In the genomic region with DNA sequence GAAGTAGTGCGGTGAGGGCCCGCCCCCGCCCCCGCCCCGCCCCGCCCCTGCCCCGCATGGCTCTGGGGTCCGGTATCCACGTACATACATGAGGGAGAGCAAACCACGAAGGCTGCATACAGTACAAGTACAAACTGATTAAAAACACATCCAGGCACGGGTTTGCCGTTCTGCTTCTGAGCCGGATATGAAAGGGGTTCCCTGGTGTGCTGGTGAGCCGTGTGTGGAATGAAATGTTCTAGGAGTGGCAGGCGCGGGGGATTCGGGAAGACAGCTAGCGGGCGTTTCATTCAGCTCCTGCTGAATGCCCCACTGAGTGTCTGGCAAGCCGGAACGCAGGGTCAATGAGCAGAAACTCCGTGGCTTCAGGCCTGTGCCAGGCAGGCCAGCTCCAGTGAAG, we compare ENCODE assay signal across 8 mouse cellular contexts. TPM values are rescaled to one million over a fixed set of nuclear protein-coding genes. Genes with fewer than 3 reads are reported as not detected.
DNase-seq lines count a peak whose midpoint lies in the region; ATAC-seq and TF ChIP-seq lines count a peak whose summit lies in the region.

No protein-coding gene starts in this region.

- no peak for DNase-seq in heart, embryonic 10.5 days (ENCODE audit: low spot score)
- no peak for DNase-seq in heart, adult 9 months (ENCODE audit: low spot score in 2 of 2)
- no peak for DNase-seq in CH12.LX (ENCODE audit: extremely low read depth)
- peak; percentile 52 for DNase-seq in limb, embryonic 10.5 days (ENCODE audit: low spot score)
- DNase-seq in right cerebral cortex, postnatal 4 days: peak; percentile 42
- DNase-seq in gastrocnemius, adult 18-20 months (ENCODE audit: low spot score): no peak
- DNase-seq in gastrocnemius, postnatal 10 days: no peak

- H3K27ac ChIP-seq in heart, embryonic 10.5 days: peak overlapping the region; percentile 1; the same call in 1 of the 2 replicates
- H3K27ac ChIP-seq in CH12.LX (ENCODE audit: insufficient read depth, low read depth): no peak overlapping the region
- H3K27ac ChIP-seq in embryonic facial prominence, embryonic 15.5 days (replicated peaks): peak overlapping the region; percentile 55; the same call in 1 of the 2 replicates
- no peak overlapping the region for H3K27ac ChIP-seq in limb, embryonic 10.5 days

- TF ChIP-seq CTCF in CH12.LX (conservative IDR thresholded peaks at IDR 0.05 in 1 of 2, IDR thresholded peaks at IDR 0.05 in 1 of 2; ENCODE audit: low read depth in 2 of 2, low read length in 2 of 2): no peak

- WGBS in heart, embryonic 10.5 days: 3% methylated on average over 22 of the region's 22 CpGs
- WGBS in embryonic facial prominence, embryonic 15.5 days: 3% methylated on average over 22 of the region's 22 CpGs
- WGBS in limb, embryonic 10.5 days: 4% methylated on average over 22 of the region's 22 CpGs

- H3K4me1 ChIP-seq in heart, embryonic 10.5 days: peaks cover 18% of the 10 kb centered on the region
- H3K4me1 ChIP-seq in CH12.LX (ENCODE audit: control insufficient read depth in 1 of 2, insufficient read depth in 2 of 2): peaks cover 0 to 4% of the 10 kb centered on the region in 2 experiments; a peak in 1 of 4 replicates
- H3K4me1 ChIP-seq in embryonic facial prominence, embryonic 15.5 days: peaks cover 16% of the 10 kb centered on the region
- H3K4me1 ChIP-seq in limb, embryonic 10.5 days: peaks cover 22% of the 10 kb centered on the region

- H3K9ac ChIP-seq in CH12.LX (ENCODE audit: insufficient read depth, low read depth): no peak overlapping the region
- H3K9ac ChIP-seq in embryonic facial prominence, embryonic 15.5 days: no peak overlapping the region

- TF ChIP-seq POLR2A in CH12.LX (IDR thresholded peaks at IDR 0.05; ENCODE audit: low read depth, low read length): no peak

- no peak for TF ChIP-seq RAD21 in CH12.LX (IDR thresholded peaks at IDR 0.05; ENCODE audit: low read depth, low read length)

- no peak for TF ChIP-seq EP300 in CH12.LX (IDR thresholded peaks at IDR 0.05; ENCODE audit: low read length)

- no peaks in the 10 kb centered on the region for H3K79me2 ChIP-seq in CH12.LX (replicated peaks; ENCODE audit: control insufficient read depth, extremely low read depth, insufficient read depth, poor library complexity, severe bottlenecking)

- in situ Hi-C loops in CH12.LX (cut with MboI; ENCODE audit: low pct_ligation_motif_present, low pct_unique_long_range_greater_than_20kb, low sequenced_read_pairs): loop anchor here (10.0 kb wide), 1 partner anchor 168 kb away; a partner anchor contains a TSS

- no peaks in the 10 kb centered on the region for H3K9me3 ChIP-seq in heart, embryonic 10.5 days
- no peaks in the 10 kb centered on the region for H3K9me3 ChIP-seq in CH12.LX (replicated peaks; ENCODE audit: low read length)
- H3K9me3 ChIP-seq in embryonic facial prominence, embryonic 15.5 days (replicated peaks): 0 out of 2 replicates have a peak, but pooled peaks cover 5% of the 10 kb centered on the region
- H3K9me3 ChIP-seq in limb, embryonic 10.5 days (replicated peaks): no peaks in the 10 kb centered on the region

- peaks cover 27% of the 10 kb centered on the region for H3K27me3 ChIP-seq in heart, embryonic 10.5 days (ENCODE audit: insufficient read depth, poor library complexity, severe bottlenecking)
- H3K27me3 ChIP-seq in CH12.LX (replicated peaks): peaks cover 35% of the 10 kb centered on the region
- peaks cover 11% of the 10 kb centered on the region; the same call in 1 of the 2 replicates for H3K27me3 ChIP-seq in embryonic facial prominence, embryonic 15.5 days
- H3K27me3 ChIP-seq in limb, embryonic 10.5 days (ENCODE audit: low read depth, poor library complexity, severe bottlenecking): peaks cover 33% of the 10 kb centered on the region

- H3K36me3 ChIP-seq in heart, embryonic 10.5 days: no peaks in the 10 kb centered on the region
- no peaks in the 10 kb centered on the region for H3K36me3 ChIP-seq in CH12.LX (replicated peaks in 1 of 2; ENCODE audit: control insufficient read depth in 1 of 2, insufficient read depth in 1 of 2, low read length in 1 of 2)
- H3K36me3 ChIP-seq in embryonic facial prominence, embryonic 15.5 days: no peaks in the 10 kb centered on the region
- no peaks in the 10 kb centered on the region for H3K36me3 ChIP-seq in limb, embryonic 10.5 days

- dilution Hi-C loops in CH12.LX (cut with MboI; ENCODE audit: extremely low pct_ligation_motif_present, extremely low pct_unique_long_range_greater_than_20kb, low sequenced_read_pairs): no loop called here

- H3K4me3 ChIP-seq in heart, embryonic 10.5 days: peak overlapping the region; percentile 52
- H3K4me3 ChIP-seq in CH12.LX (replicated peaks in 1 of 3; ENCODE audit: low read depth in 2 of 3, low read length in 2 of 3, poor library complexity in 1 of 3): no peak overlapping the region
- peak overlapping the region; percentile 28 for H3K4me3 ChIP-seq in embryonic facial prominence, embryonic 15.5 days (replicated peaks)
- H3K4me3 ChIP-seq in limb, embryonic 10.5 days: peak overlapping the region; percentile 44

- ATAC-seq in embryonic facial prominence, embryonic 15.5 days (ENCODE audit: insufficient number of reproducible peaks, low FRiP score, low TSS enrichment, low read depth): no peak

- peak overlapping the region; percentile 59 for H3K4me2 ChIP-seq in CH12.LX (ENCODE audit: insufficient read depth, low read depth, poor library complexity, severe bottlenecking)
- peak overlapping the region; percentile 54 for H3K4me2 ChIP-seq in embryonic facial prominence, embryonic 15.5 days (replicated peaks)

TF ChIP-seq in CH12.LX, 34 proteins besides CTCF, POLR2A, EP300 and RAD21:
- TF ChIP-seq MEF2A (IDR thresholded peaks at IDR 0.05; ENCODE audit: borderline replicate concordance, low read depth, low read length): no peak
- TF ChIP-seq ETS1 (conservative IDR thresholded peaks at IDR 0.05; ENCODE audit: low read depth, low read length): no peak
- TF ChIP-seq CHD1 (IDR thresholded peaks at IDR 0.05; ENCODE audit: low read depth, low read length): no peak
- no peak for TF ChIP-seq TBP (conservative IDR thresholded peaks at IDR 0.05; ENCODE audit: low read depth, low read length)
- TF ChIP-seq PAX5 (IDR thresholded peaks at IDR 0.05; ENCODE audit: low read length): no peak
- TF ChIP-seq MAFK (IDR thresholded peaks at IDR 0.05; ENCODE audit: insufficient replicate concordance, low read length): no peak
- no peak for TF ChIP-seq GABPA (IDR thresholded peaks at IDR 0.05; ENCODE audit: insufficient replicate concordance, low read depth, low read length)
- TF ChIP-seq SIN3A (IDR thresholded peaks at IDR 0.05; ENCODE audit: low read length): no peak
- no peak for TF ChIP-seq TCF12 (IDR thresholded peaks at IDR 0.05; ENCODE audit: low read depth, low read length)
- TF ChIP-seq USF2 (conservative IDR thresholded peaks at IDR 0.05; ENCODE audit: low read depth, low read length): no peak
- TF ChIP-seq IRF4 (IDR thresholded peaks at IDR 0.05; ENCODE audit: low read depth, low read length): no peak
- no peak for TF ChIP-seq MAX (IDR thresholded peaks at IDR 0.05; ENCODE audit: low read length)
- TF ChIP-seq MAZ (IDR thresholded peaks at IDR 0.05; ENCODE audit: low read depth, low read length): no peak
- TF ChIP-seq POLR2AphosphoS2 (IDR thresholded peaks at IDR 0.05; ENCODE audit: low read depth, low read length): no peak
- TF ChIP-seq NELFE (IDR thresholded peaks at IDR 0.05; ENCODE audit: low read depth, low read length): no peak
- no peak for TF ChIP-seq RCOR1 (conservative IDR thresholded peaks at IDR 0.05; ENCODE audit: low read depth, low read length)

RNA-seq across cellular contexts. Expression of a gene that starts 36.6 kb away (rescaled TPM):
- polyA plus RNA-seq in heart, embryonic 10.5 days (2016; fragmentation: Nextera tagmentation; extraction: Ambion mirVana): 4.3 and 6.5 TPM in 2 replicates
- total RNA-seq in CH12.LX (2012; rRNA removed) (0.08 TPM in 1 of 2 replicates, not detected in the other), CH12.LX (2014; rRNA removed) (not detected in 2 replicates)
- not detected in 2 replicates for polyA plus RNA-seq in CH12.LX (2012; ENCODE audit: insufficient read length, low read depth)
- 4.8 and 6.3 TPM in 2 replicates for polyA plus RNA-seq in embryonic facial prominence, embryonic 15.5 days (2015; fragmentation: Nextera tagmentation; extraction: Ambion mirVana)
- 3.5 and 4.1 TPM in 2 replicates for polyA plus RNA-seq in limb, embryonic 10.5 days (2016; fragmentation: Nextera tagmentation; extraction: Ambion mirVana)
- total RNA-seq in gastrocnemius, adult 18-20 months (2021): under 1 TPM in 1 of 2 experiments, not detected in 1; 0.14 TPM
- not detected for total RNA-seq in gastrocnemius, postnatal 10 days (2021)

Comparison
In these comparisons a context has a peak if more than half of its experiments do, and no peak if none do; other contexts are left out.
1. DNase-seq: peak in limb, embryonic 10.5 days (single experiment) and right cerebral cortex, postnatal 4 days (single experiment); none in heart, embryonic 10.5 days (single experiment), heart, adult 9 months (0 of 2), CH12.LX (single experiment), gastrocnemius, adult 18-20 months (single experiment) and gastrocnemius, postnatal 10 days (single experiment).
2. H3K27ac ChIP-seq: peak in heart, embryonic 10.5 days (single experiment) and embryonic facial prominence, embryonic 15.5 days (single experiment); none in CH12.LX (single experiment) and limb, embryonic 10.5 days (single experiment).
3. H3K4me3 ChIP-seq: peak in heart, embryonic 10.5 days (single experiment), embryonic facial prominence, embryonic 15.5 days (single experiment) and limb, embryonic 10.5 days (single experiment); none in CH12.LX (0 of 3).